Mouse (Mus musculus): ENCODE measurements around the gene Dusp28.

GRCm38 (mm10) chr1:92933611-92934010 is 26.8 kb downstream of the Dusp28 start:
- TF ChIP-seq POLR2A (IDR thresholded peaks at IDR 0.05; ENCODE audit: low read depth, low read length) = no peak
- no peak for TF ChIP-seq CTCF (IDR thresholded peaks at IDR 0.05; ENCODE audit: extremely low read depth, insufficient read length, insufficient replicate concordance, low read depth, low read length)

All from small intestine, adult 2 months (tissue).